Mouse (Mus musculus) cerebellum, adult 8-10 months (tissue): Measurements from ENCODE around the gene Kcne2.

Experiments
- DNase-seq: peaks from one replicate; pipeline ENCODE4 v3.0.0; 2022

Kcne2 gene

DNA sequence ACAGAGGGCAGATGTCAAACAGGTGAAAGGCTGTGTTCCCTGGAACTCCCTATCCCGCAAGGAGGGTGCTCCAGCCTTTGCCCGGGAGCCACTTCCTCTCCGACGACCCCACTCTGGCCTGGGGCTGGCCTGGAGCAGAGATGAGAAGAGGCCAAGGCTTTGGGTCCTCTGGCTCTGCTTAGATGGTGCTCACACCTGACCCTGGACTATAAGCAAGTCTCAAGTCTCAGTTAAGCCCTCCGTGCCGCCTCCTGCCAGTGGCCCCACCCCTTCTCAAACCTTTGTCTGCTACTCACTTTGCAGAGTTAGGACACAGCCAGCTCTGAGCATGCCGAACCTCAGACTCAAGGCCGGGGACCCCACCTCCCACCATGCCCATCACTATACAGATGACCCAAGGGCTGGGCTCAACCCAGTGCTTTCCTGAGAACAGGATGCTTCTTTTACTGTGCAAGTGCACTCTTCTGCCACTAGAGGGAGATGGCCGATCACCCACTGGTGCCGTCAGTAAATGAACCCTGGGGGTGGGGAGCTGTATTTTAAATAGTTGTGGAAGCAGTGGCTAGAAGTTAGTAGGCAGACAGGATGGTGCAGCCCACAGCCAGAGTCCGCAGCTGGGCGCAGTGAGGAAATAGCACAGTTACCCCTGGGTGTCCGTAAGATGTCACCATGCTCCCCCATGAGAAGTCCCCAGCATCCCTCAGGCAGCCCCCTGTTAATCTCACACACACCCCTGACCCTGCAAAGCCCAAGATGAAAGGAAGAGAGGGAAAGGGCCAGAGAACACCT is 22.0 kb downstream of the Kcne2 start:
- DNase-seq, result peak; percentile 46

DNA sequence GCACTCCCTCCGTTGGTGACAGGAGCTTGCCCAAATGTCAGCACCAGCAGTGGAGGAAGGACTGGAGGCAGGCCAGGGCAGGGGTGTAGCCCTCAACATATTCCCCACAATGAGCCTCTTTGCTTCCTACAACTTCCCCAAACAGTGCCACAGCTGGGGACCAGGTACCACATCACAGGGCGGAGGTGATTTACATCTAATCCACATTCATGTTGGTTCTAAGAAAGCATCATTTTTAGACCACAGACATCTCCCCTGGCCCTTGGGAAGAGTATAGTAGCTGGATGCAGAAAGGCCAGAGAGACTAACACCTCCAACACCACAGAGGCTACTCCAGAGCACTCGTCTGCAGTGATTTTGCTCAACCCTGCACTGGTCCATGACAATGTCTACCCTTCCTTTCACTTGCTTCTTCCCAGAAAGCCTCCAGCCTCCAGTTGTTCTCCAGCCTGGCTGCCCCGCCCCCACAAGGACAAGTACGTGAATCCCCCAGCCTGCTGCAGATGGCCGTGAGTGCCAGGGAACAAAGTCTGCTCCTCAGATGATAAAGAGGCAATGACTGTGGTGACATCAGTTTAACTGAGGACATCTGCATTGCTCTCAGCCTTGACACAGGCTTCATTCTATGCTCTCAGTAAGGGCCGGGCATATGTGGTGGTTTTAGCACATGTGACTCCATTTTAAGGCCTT is 24.0 kb downstream of the Kcne2 start:
- DNase-seq, result no peak

GRCm38 (mm10) chr16:92319353-92320109 is 27.3 kb downstream of the Kcne2 start:
- no peak for DNase-seq

GRCm38 (mm10) chr16:92320361-92320760 is 28.2 kb downstream of the Kcne2 start:
- no peak for DNase-seq

DNA sequence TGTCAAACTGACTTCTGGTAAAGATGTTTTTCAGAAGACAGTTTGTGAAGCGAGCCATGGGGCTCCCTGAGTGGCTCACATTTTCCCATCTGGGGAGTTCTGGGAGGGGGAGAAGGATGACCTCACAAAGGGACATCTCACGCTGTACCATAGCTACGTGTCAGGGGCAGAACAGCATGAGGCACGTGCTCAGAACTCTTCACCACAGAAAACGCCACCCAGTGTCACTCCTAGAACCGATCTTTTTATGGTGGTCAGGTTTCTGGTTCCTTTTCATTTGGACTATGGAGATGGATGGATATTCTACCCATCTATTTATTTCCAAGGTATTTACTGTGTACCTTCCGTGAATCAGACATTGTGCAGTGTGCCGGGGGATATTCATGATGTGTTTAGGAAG is 29.2 kb downstream of the Kcne2 start, which contains the start of gene Fam243:
Gene Fam243 (minus strand): TSS at position 101 of the 400 bp plus-strand sequence.
- no peak for DNase-seq

DNA sequence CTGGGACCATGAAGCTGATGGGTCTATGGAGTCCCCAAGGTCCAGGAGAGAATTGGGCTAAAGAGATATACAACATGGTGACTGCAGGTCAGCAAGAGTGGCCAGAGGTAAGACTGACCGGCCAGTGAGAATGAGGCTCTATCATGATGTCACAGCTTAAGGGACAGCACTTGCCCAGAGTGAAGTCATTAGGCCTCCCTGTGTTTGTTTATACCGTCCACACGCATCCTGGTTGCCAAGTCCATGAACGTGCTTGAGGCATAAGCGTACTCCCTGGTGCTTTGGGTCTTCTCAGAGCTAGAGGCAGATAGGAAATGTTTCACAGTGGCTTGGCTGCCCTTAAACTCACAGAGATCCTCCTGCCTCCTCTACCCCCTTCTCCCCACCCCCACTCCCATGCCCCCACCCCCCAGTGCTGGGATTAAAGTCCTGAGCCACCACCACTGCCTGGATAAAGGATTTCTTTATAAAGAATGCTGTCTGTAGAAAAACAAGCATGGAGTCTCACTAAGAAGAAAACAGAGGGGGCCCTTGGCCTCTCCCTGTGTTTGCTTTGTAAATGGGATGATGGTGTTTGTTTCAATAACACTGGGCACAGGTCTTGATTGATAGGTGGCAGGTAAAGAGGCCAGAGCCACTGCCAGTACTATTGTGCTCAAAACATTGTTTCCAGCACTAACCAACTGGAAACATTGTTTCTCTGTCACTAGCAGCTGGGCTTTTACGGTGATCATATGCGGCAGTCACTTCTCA is 32.3 kb downstream of the Kcne2 start:
- DNase-seq, result no peak

- DNase-seq, result no peak
These were observed 32.8 kb downstream of the Kcne2 start for GRCm38 (mm10) chr16:92325062-92325406.

- DNase-seq, result peak; percentile 65
These were observed 35.7 kb downstream of the Kcne2 start for GRCm38 (mm10) chr16:92327911-92328310.

DNA sequence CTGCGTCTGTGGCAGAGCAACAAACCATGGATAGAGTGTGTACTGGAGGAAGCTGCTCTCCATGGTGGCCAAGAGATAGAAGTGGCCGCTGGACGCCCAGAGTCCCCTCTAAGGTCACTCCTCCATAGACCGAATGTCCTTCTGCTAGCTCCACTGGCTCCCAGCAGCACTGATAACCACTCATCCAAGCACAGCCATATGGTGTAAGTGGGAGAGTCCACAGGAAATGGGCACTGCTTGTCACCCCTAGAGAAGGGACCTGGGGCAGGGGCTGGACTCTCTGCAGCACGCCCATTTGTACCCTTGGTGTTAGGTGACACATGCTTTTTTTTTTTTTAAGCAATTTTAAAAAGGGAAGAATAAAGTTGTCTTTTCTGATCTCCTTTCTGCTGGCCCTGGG is 38.8 kb downstream of the Kcne2 start:
- DNase-seq, result peak; percentile 45

DNA sequence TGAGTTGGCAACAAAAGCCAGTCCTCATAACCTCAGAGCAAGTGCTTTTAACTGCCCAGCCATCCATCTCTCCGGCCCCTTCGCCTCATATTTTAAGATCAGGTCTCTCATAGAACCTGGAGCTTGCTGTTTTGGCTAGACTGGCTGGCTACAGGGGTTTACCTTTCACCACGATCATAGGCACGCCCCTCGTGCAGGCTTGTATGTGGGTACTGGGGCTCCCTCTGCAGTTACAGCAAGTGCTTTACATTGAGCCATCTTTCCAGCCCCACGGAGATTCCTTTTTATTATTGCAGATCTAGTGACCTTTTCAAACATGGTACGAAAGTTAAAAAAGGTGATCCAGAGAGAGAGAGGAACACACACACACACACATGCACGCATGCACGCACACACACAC is 42.4 kb downstream of the Kcne2 start:
- DNase-seq, result no peak

- DNase-seq, result peak; percentile 78
These were observed 44.1 kb downstream of the Kcne2 start for GRCm38 (mm10) chr16:92336280-92336679.

DNA sequence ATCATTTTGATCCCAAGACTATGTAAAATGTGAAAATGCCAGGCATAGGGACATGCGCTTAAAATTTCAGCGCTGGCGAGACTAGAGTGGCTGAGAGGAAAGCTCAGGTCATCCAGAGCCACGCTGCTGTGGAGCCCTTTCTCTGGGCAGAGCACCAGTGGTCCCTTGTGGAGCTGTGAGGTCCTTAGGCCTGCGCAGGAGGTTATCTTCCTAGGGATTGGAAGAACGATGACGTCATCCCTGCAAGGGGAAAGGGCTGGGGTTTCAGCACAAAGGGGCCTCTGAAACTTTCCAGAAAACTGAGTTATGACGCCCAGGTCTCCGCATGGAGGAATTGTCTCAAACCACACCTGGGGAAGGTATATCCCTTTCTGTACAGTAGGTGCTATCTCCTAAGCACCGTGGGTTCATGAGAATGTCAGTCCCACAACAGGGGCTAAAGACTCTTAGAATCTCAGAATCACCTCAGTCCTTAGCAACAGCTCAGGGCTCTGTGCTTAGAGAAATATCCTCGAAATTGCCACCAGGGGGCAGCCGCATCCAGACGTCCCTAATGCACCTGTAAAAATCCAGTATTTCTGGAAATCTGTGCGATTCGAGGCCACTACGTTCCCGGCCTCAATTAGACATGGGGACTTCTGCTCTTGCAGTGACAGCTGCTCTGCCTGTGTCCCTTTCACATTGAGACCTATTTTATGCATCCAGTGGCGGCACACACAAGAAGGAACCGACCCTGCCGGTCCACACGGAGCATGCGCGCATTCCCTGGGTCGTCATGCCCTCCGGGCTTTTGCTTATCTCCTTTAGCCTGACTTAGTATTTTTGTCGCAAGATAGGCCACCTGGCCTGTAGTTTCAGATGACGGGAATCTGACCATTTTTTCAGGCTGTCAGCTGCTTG is 48.7 kb downstream of the Kcne2 start:
- peak; percentile 72 for DNase-seq

DNA sequence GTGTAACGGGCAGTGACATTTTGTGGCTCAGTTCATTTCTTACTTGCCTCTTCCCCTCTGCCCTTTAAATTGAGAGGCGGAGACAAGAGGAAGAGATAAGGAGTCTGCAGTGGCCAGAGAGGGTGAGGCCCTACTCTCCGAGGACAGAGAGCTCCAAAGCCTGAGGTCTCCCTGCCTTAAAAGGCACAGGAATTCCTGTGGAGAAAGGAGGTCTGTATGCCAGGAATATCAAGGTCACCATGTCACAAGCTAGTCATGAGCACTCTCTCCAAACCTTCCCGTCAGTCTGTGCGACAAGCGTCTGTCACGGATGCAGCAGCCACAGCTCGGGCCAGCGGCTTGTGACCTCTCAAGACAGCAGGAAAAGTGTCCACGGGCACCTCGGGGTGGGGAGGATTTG is 53.0 kb downstream of the Kcne2 start:
- no peak for DNase-seq

GRCm38 (mm10) chr16:92346297-92346916 is 54.2 kb downstream of the Kcne2 start:
- DNase-seq, result no peak
